Mouse (Mus musculus) gastrocnemius, postnatal 25 days (tissue): ENCODE data around the gene Nup133. TPM values are rescaled to one million over a fixed set of nuclear protein-coding genes. Genes with fewer than 3 reads are reported as not detected.
"Not testable (repeated sequence)": the region's sequence is repeated elsewhere in the genome, so short reads cannot be mapped to it uniquely, and the experiment has no call there.

Source experiments
- DNase-seq: peaks from one replicate; pipeline ENCODE4 v3.0.0; 2022
- long read RNA-seq, 2 experiments: library from polyadenylated mRNA; stranded (forward); transcript quantifications; one replicate each; pipeline ENCODE4 v2.0.0; 2021
- total RNA-seq, 2 experiments: library from RNA; stranded (reverse); gene quantifications; 1 replicate in 1 of 2; 2 replicates in 1 of 2; pipeline ENCODE4 v1.2.3; 2021

Nup133 gene
- total RNA-seq: 1 to 10 TPM; 7.3 to 8.7 TPM
- long read RNA-seq, experiment 1, full-length matches to known transcripts: 4 of 16 reads
- long read RNA-seq, experiment 1, partial matches to known transcripts: 1 of 16 reads
- long read RNA-seq, experiment 1, other reads (novel, unspliced or antisense): 11 of 16 reads
- long read RNA-seq, experiment 2, full-length matches to known transcripts: 8 of 19 reads
- long read RNA-seq, experiment 2, partial matches to known transcripts: 3 of 19 reads
- long read RNA-seq, experiment 2, other reads (novel, unspliced or antisense): 8 of 19 reads

GRCm38 (mm10) chr8:123948942-123949685 lies at the start of gene Nup133:
Nup133 (minus strand) TSS chr8:123949265.
- DNase-seq: peak; percentile 98

GRCm38 (mm10) chr8:123993997-123994396 lies 44.9 kb upstream of the Nup133 start:
- DNase-seq: no peak

GRCm38 (mm10) chr8:123993597-123993996 lies 44.5 kb upstream of the Nup133 start:
- DNase-seq: no peak

GRCm38 (mm10) chr8:123992587-123992986 lies 43.5 kb upstream of the Nup133 start:
- no peak for DNase-seq

GRCm38 (mm10) chr8:123990277-123991049 lies 41.4 kb upstream of the Nup133 start:
- DNase-seq: no peak

- no peak for DNase-seq
These were observed 40.1 kb upstream of the Nup133 start for GRCm38 (mm10) chr8:123989128-123989527.

GRCm38 (mm10) chr8:123988605-123989038 lies 39.6 kb upstream of the Nup133 start:
- no peak for DNase-seq

- DNase-seq: peak; percentile 94
These were observed 33.8 kb upstream of the Nup133 start, which contains the start of gene Abcb10 for GRCm38 (mm10) chr8:123982826-123983400. Abcb10 (minus strand) TSS chr8:123983122.

- peak; percentile 19 for DNase-seq
These were observed 33.3 kb upstream of the Nup133 start for GRCm38 (mm10) chr8:123982291-123982793.

GRCm38 (mm10) chr8:123981674-123982073 lies 32.6 kb upstream of the Nup133 start:
- DNase-seq: no peak

- DNase-seq: no peak
These were observed 31.2 kb upstream of the Nup133 start for GRCm38 (mm10) chr8:123980239-123980638.

- DNase-seq: no peak
These were observed 29.9 kb upstream of the Nup133 start for GRCm38 (mm10) chr8:123978926-123979325.

GRCm38 (mm10) chr8:123978166-123978838 lies 29.2 kb upstream of the Nup133 start:
- DNase-seq: no peak

- no peak for DNase-seq
These were observed 28.4 kb upstream of the Nup133 start for GRCm38 (mm10) chr8:123977499-123977898.

- DNase-seq: no peak
These were observed 24.4 kb upstream of the Nup133 start for GRCm38 (mm10) chr8:123973495-123973894.

GRCm38 (mm10) chr8:123966896-123967295 lies 17.8 kb upstream of the Nup133 start:
- DNase-seq: no peak

GRCm38 (mm10) chr8:123961371-123961770 lies 12.3 kb upstream of the Nup133 start:
- no peak for DNase-seq

- DNase-seq: not testable (repeated sequence)
These were observed 11.5 kb upstream of the Nup133 start for GRCm38 (mm10) chr8:123960556-123960955.

- DNase-seq: no peak
These were observed 11.0 kb upstream of the Nup133 start for GRCm38 (mm10) chr8:123960056-123960455.

GRCm38 (mm10) chr8:123959473-123959872 lies 10.4 kb upstream of the Nup133 start:
- DNase-seq: no peak

GRCm38 (mm10) chr8:123958130-123958529 lies 9.1 kb upstream of the Nup133 start:
- no peak for DNase-seq
